Mouse (Mus musculus): ENCODE data around the gene Cnih2. TPM values are rescaled to one million over a fixed set of nuclear protein-coding genes. Genes with fewer than 3 reads are reported as not detected.
A peak's percentile ranks its signal among the peaks of the same experiment; 100 is the strongest.

Gene Cnih2
- total and polyA plus RNA-seq, 3 experiments = 0.72 to 1.7 TPM; not detected in 1

GRCm38 (mm10) chr19:5108702-5109101, 10.4 kb upstream of the Cnih2 start:
- TF ChIP-seq ZKSCAN1 (IDR thresholded peaks at IDR 0.05; ENCODE audit: borderline replicate concordance, low read depth, low read length) (no peak), IRF4 (IDR thresholded peaks at IDR 0.05; ENCODE audit: low read depth, low read length) (no peak), USF2 (conservative IDR thresholded peaks at IDR 0.05; ENCODE audit: low read depth, low read length) (no peak), MAZ (IDR thresholded peaks at IDR 0.05; ENCODE audit: low read depth, low read length) (no peak)
- Histone ChIP-seq H3K9ac (ENCODE audit: insufficient read depth, low read depth) (no peak overlapping the region), H3K27me3 (replicated peaks) (no peaks in the 10 kb centered on the region), H3K36me3 (replicated peaks in 1 of 2; ENCODE audit: control insufficient read depth in 1 of 2, insufficient read depth in 1 of 2, low read length in 1 of 2) (peaks cover 33 to 69% of the 10 kb centered on the region in 2 experiments), H3K4me2 (ENCODE audit: insufficient read depth, low read depth, poor library complexity, severe bottlenecking) (no peak overlapping the region), H3K4me3 (replicated peaks in 1 of 3; ENCODE audit: low read depth in 2 of 3, low read length in 2 of 3, poor library complexity in 1 of 3) (no peak overlapping the region), H3K4me1 (ENCODE audit: control insufficient read depth in 1 of 2, insufficient read depth in 2 of 2) (peaks cover 6 to 22% of the 10 kb centered on the region in 2 experiments; a peak in 3 of 4 replicates), H3K27ac (ENCODE audit: insufficient read depth, low read depth) (no peak overlapping the region), H3K79me2 (replicated peaks; ENCODE audit: control insufficient read depth, extremely low read depth, insufficient read depth, poor library complexity, severe bottlenecking) (peaks cover 5% of the 10 kb centered on the region; the same call in 1 of the 2 replicates), H3K9me3 (replicated peaks; ENCODE audit: low read length) (no peaks in the 10 kb centered on the region)
- in situ Hi-C loops (cut with MboI; ENCODE audit: low pct_ligation_motif_present, low pct_unique_long_range_greater_than_20kb, low sequenced_read_pairs) (no loop called here), dilution Hi-C loops (cut with MboI; ENCODE audit: extremely low pct_ligation_motif_present, extremely low pct_unique_long_range_greater_than_20kb, low sequenced_read_pairs) (no loop called here)
- no peak for DNase-seq (ENCODE audit: extremely low read depth)

GRCm38 (mm10) chr19:5108271-5108575, 9.9 kb upstream of the Cnih2 start:
- no peaks in the 10 kb centered on the region for H3K9me3 ChIP-seq (replicated peaks; ENCODE audit: low read length)
- DNase-seq (ENCODE audit: extremely low read depth) = no peak
- H3K9ac ChIP-seq (ENCODE audit: insufficient read depth, low read depth) = no peak overlapping the region
- no peak overlapping the region for H3K4me2 ChIP-seq (ENCODE audit: insufficient read depth, low read depth, poor library complexity, severe bottlenecking)
- no peak overlapping the region for H3K27ac ChIP-seq (ENCODE audit: insufficient read depth, low read depth)
- H3K36me3 ChIP-seq (replicated peaks in 1 of 2; ENCODE audit: control insufficient read depth in 1 of 2, insufficient read depth in 1 of 2, low read length in 1 of 2) = peaks cover 38 to 69% of the 10 kb centered on the region in 2 experiments
- TF ChIP-seq USF1 (IDR thresholded peaks at IDR 0.05; ENCODE audit: low read depth, low read length) (no peak), CTCF (conservative IDR thresholded peaks at IDR 0.05 in 1 of 2, IDR thresholded peaks at IDR 0.05 in 1 of 2; ENCODE audit: low read depth in 2 of 2, low read length in 2 of 2) (peak in 1 of 2 experiments; percentile 53; a peak in 2 of 4 replicates)
- H3K27me3 ChIP-seq (replicated peaks) = no peaks in the 10 kb centered on the region
- in situ Hi-C loops (cut with MboI; ENCODE audit: low pct_ligation_motif_present, low pct_unique_long_range_greater_than_20kb, low sequenced_read_pairs) = no loop called here
- dilution Hi-C loops (cut with MboI; ENCODE audit: extremely low pct_ligation_motif_present, extremely low pct_unique_long_range_greater_than_20kb, low sequenced_read_pairs) = no loop called here
- H3K4me3 ChIP-seq (replicated peaks in 1 of 3; ENCODE audit: low read depth in 2 of 3, low read length in 2 of 3, poor library complexity in 1 of 3) = no peak overlapping the region
- peaks cover 5% of the 10 kb centered on the region; the same call in 1 of the 2 replicates for H3K79me2 ChIP-seq (replicated peaks; ENCODE audit: control insufficient read depth, extremely low read depth, insufficient read depth, poor library complexity, severe bottlenecking)
- peaks cover 6 to 22% of the 10 kb centered on the region in 2 experiments; a peak in 3 of 4 replicates for H3K4me1 ChIP-seq (ENCODE audit: control insufficient read depth in 1 of 2, insufficient read depth in 2 of 2)

GRCm38 (mm10) chr19:5107556-5108270, 9.4 kb upstream of the Cnih2 start:
- peaks cover 41 to 71% of the 10 kb centered on the region in 2 experiments for H3K36me3 ChIP-seq (replicated peaks in 1 of 2; ENCODE audit: control insufficient read depth in 1 of 2, insufficient read depth in 1 of 2, low read length in 1 of 2)
- peak overlapping the region; percentile 58 for H3K4me2 ChIP-seq (ENCODE audit: insufficient read depth, low read depth, poor library complexity, severe bottlenecking)
- no peaks in the 10 kb centered on the region for H3K9me3 ChIP-seq (replicated peaks; ENCODE audit: low read length)
- peak overlapping the region; percentile 59 for H3K9ac ChIP-seq (ENCODE audit: insufficient read depth, low read depth)
- dilution Hi-C loops (cut with MboI; ENCODE audit: extremely low pct_ligation_motif_present, extremely low pct_unique_long_range_greater_than_20kb, low sequenced_read_pairs) (no loop called here), in situ Hi-C loops (cut with MboI; ENCODE audit: low pct_ligation_motif_present, low pct_unique_long_range_greater_than_20kb, low sequenced_read_pairs) (no loop called here)
- H3K27ac ChIP-seq (ENCODE audit: insufficient read depth, low read depth) = no peak overlapping the region
- peaks cover 5% of the 10 kb centered on the region; the same call in 1 of the 2 replicates for H3K79me2 ChIP-seq (replicated peaks; ENCODE audit: control insufficient read depth, extremely low read depth, insufficient read depth, poor library complexity, severe bottlenecking)
- H3K4me3 ChIP-seq (replicated peaks in 1 of 3; ENCODE audit: low read depth in 2 of 3, low read length in 2 of 3, poor library complexity in 1 of 3) = peak overlapping the region in 2 of 3 experiments; percentile 52 to 81
- DNase-seq (ENCODE audit: extremely low read depth) = no peak
- peaks cover 6 to 22% of the 10 kb centered on the region in 2 experiments; a peak in 3 of 4 replicates for H3K4me1 ChIP-seq (ENCODE audit: control insufficient read depth in 1 of 2, insufficient read depth in 2 of 2)
- H3K27me3 ChIP-seq (replicated peaks) = no peaks in the 10 kb centered on the region
- no peak for TF ChIP-seq GABPA (IDR thresholded peaks at IDR 0.05; ENCODE audit: insufficient replicate concordance, low read depth, low read length)
- TF ChIP-seq ZKSCAN1 (IDR thresholded peaks at IDR 0.05; ENCODE audit: borderline replicate concordance, low read depth, low read length) = no peak
